Mouse (Mus musculus) thymus, adult 2 months (tissue): ENCODE data around the gene Ppy.

ENCODE experiments used
- CTCF ChIP-seq: fragments of 200-500 bp; IDR thresholded peaks from 2 replicates; pipeline ENCODE4 v1.5.1; 2012; ENCODE audit warnings: mild to moderate bottlenecking, control low read depth, low read length, moderate library complexity, borderline replicate concordance; ENCODE audit not compliant: control insufficient read depth, poor library complexity, insufficient read depth; ENCODE audit errors: extremely low read depth
- POLR2A ChIP-seq: fragments of 200-500 bp; IDR thresholded peaks from 2 replicates; pipeline ENCODE4 v1.6.1; 2012; ENCODE audit warnings: mild to moderate bottlenecking, low read length, control low read depth, moderate library complexity; ENCODE audit not compliant: control insufficient read depth, poor library complexity, insufficient read depth; ENCODE audit errors: extremely low read depth

GRCm38 (mm10) chr11:102072729-102073128, 28.4 kb downstream of the Ppy start:
- TF ChIP-seq POLR2A (no peak), CTCF (no peak)
